Mouse (Mus musculus) MN1 (cell line): Measurements from ENCODE around the gene Trim26.
A peak's percentile ranks its signal among the peaks of the same experiment; 100 is the strongest.
"Not testable (repeated sequence)": the region's sequence is repeated elsewhere in the genome, so short reads cannot be mapped to it uniquely, and the experiment has no call there.

Experiments
- DNase-seq: peaks from one replicate; pipeline ENCODE4 v3.0.0-alpha.2; 2016; ENCODE audit warnings: low spot score

Trim26 gene

GRCm38 (mm10) chr17:36851627-36852026 lies 14.7 kb downstream of the Trim26 start:
- no peak for DNase-seq

GRCm38 (mm10) chr17:36855484-36855883 lies 18.6 kb downstream of the Trim26 start:
- no peak for DNase-seq

- no peak for DNase-seq
These were observed 19.3 kb downstream of the Trim26 start for GRCm38 (mm10) chr17:36856236-36856635.

GRCm38 (mm10) chr17:36858181-36858580 lies 21.2 kb downstream of the Trim26 start:
- DNase-seq: no peak

- DNase-seq: no peak
These were observed 24.7 kb downstream of the Trim26 start for GRCm38 (mm10) chr17:36861680-36862079.

- DNase-seq: no peak
These were observed 30.0 kb downstream of the Trim26 start, which contains the start of gene Trim15 for GRCm38 (mm10) chr17:36866719-36867527. TSS of gene Trim15 (minus strand) at chr17:36867210.

GRCm38 (mm10) chr17:36868836-36869235 lies 31.9 kb downstream of the Trim26 start:
- no peak for DNase-seq

- DNase-seq: no peak
These were observed 32.5 kb downstream of the Trim26 start, which contains the start of gene Trim10 for GRCm38 (mm10) chr17:36869284-36869954. TSS of gene Trim10 (plus strand) at chr17:36869574.

- DNase-seq: peak; percentile 36
These were observed 33.2 kb downstream of the Trim26 start for GRCm38 (mm10) chr17:36869955-36870810.

- DNase-seq: no peak
These were observed 37.7 kb downstream of the Trim26 start for GRCm38 (mm10) chr17:36874636-36875035.

- no peak for DNase-seq
These were observed 46.4 kb downstream of the Trim26 start for GRCm38 (mm10) chr17:36883350-36883749.

- no peak for DNase-seq
These were observed 48.3 kb downstream of the Trim26 start for GRCm38 (mm10) chr17:36885132-36885790.

GRCm38 (mm10) chr17:36890073-36890903 lies 53.4 kb downstream of the Trim26 start, which contains the start of gene Trim40:
TSS of gene Trim40 (minus strand) at chr17:36890123.
- DNase-seq: no peak

GRCm38 (mm10) chr17:36891496-36891895 lies 54.6 kb downstream of the Trim26 start:
- DNase-seq: not testable (repeated sequence)

GRCm38 (mm10) chr17:36892362-36892761 lies 55.4 kb downstream of the Trim26 start:
- peak; percentile 64 for DNase-seq

GRCm38 (mm10) chr17:36893387-36893786 lies 56.5 kb downstream of the Trim26 start:
- no peak for DNase-seq

GRCm38 (mm10) chr17:36896583-36896982 lies 59.6 kb downstream of the Trim26 start:
- DNase-seq: peak; percentile 41

- no peak for DNase-seq
These were observed 60.1 kb downstream of the Trim26 start for GRCm38 (mm10) chr17:36897065-36897464.

- DNase-seq: no peak
These were observed 60.7 kb downstream of the Trim26 start, which contains the start of gene Trim31 for GRCm38 (mm10) chr17:36897552-36898205. TSS of gene Trim31 (plus strand) at chr17:36898118.

GRCm38 (mm10) chr17:36899376-36899775 lies 62.4 kb downstream of the Trim26 start:
- no peak for DNase-seq
